Mouse (Mus musculus): ENCODE data around the gene Col6a6. TPM values are rescaled to one million over a fixed set of nuclear protein-coding genes. Genes with fewer than 3 reads are reported as not detected.
"Not testable (repeated sequence)": the region's sequence is repeated elsewhere in the genome, so short reads cannot be mapped to it uniquely, and the experiment has no call there.

Col6a6 gene
- polyA plus RNA-seq, 1 experiment from 2014 or later = 1.2 TPM

DNA sequence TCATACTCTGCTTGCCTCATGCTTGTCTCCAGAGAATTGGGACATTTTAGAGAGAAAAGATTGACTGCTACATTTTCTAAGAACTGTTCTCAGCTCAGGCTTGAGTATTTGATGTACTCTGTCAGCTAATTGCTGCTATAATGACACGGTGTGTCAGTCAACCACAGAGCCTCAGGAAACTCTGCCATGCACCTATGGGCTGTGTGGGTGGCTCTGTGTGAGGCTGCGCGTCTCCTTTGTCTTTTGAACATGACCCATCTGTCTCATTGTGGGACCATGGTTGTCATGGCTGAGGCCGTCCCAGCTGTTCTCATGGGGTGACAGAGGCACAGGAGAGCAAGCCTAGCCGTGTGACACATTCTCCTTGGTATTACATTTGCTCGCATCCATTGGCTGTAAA lies 168.1 kb downstream of the Col6a6 start:
- Histone ChIP-seq H3K36me3 (ENCODE audit: control insufficient read depth, insufficient read depth, low read length) (peaks cover 70% of the 10 kb centered on the region), H3K9ac (ENCODE audit: low read length) (no peak overlapping the region)
- WGBS = 94% methylated on average over 6 of the region's 6 CpGs

DNA sequence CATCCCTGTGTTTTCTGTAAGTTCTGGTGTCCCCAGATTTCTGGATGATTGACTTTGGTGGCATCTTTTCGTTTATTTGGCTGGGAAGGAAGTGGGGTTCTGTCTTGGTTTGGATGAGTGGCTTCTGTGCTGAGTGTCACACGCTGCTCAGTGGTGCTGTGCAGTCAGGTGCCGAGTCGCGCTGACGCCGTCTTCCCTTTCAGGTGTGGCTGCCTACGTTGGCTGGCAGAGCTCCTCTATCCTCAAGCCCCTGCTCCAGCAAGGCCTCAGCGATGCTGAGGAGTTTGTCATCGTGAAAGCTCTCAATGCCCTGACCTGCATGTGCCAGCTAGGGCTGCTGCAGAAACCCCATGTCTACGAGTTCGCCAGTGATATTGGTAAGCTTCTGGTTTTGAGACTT lies 169.7 kb downstream of the Col6a6 start:
- Histone ChIP-seq H3K4me1 (replicated peaks; ENCODE audit: control insufficient read depth, insufficient read depth, low read length) (no peaks in the 10 kb centered on the region), H3K9me3 (ENCODE audit: control insufficient read depth, low read length) (no peaks in the 10 kb centered on the region), H3K4me3 (ENCODE audit: low read depth, low read length) (no peak overlapping the region), H3K27me3 (replicated peaks; ENCODE audit: control insufficient read depth, insufficient read depth, low read length) (no peaks in the 10 kb centered on the region), H3K36me3 (ENCODE audit: control insufficient read depth, insufficient read depth, low read length) (peaks cover 73% of the 10 kb centered on the region), H3K4me2 (ENCODE audit: low read length) (no peak overlapping the region), H3K27ac (ENCODE audit: low read depth) (no peak overlapping the region), H3K9ac (ENCODE audit: low read length) (no peak overlapping the region)
- ATAC-seq (replicated peaks; ENCODE audit: low FRiP score, low TSS enrichment, low read depth) = no peak
- 97% methylated on average over 12 of the region's 12 CpGs for WGBS
- no peak for DNase-seq (ENCODE audit: low spot score)

More for the DNA sequence above, 168.1 kb downstream of the Col6a6 start:
- Histone ChIP-seq H3K27ac (ENCODE audit: low read depth) (no peak overlapping the region), H3K4me3 (ENCODE audit: low read depth, low read length) (no peak overlapping the region), H3K4me2 (ENCODE audit: low read length) (no peak overlapping the region), H3K9me3 (ENCODE audit: control insufficient read depth, low read length) (no peaks in the 10 kb centered on the region), H3K27me3 (replicated peaks; ENCODE audit: control insufficient read depth, insufficient read depth, low read length) (no peaks in the 10 kb centered on the region), H3K4me1 (replicated peaks; ENCODE audit: control insufficient read depth, insufficient read depth, low read length) (no peaks in the 10 kb centered on the region)
- DNase-seq (ENCODE audit: low spot score) = no peak
- no peak for ATAC-seq (replicated peaks; ENCODE audit: low FRiP score, low TSS enrichment, low read depth)

DNA sequence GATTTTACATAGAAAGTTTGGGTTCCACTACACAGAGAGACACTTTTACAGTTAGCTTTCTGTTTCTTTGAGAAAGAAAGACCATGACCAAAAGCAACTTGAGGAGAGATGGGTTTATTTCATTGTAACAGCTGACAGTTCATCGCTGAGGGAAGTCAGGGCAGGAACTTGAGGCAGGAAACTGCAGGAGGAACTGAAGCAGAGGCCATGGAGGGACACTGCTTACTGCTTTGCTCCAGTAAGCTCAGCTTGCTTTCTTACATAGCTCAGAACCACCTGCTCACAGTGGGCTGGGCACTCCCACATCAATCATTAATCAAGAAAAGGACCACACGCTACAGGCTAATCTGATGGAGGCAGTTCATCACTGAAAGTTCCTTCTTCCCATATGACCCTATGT lies 171.8 kb downstream of the Col6a6 start:
- no peak for ATAC-seq (replicated peaks; ENCODE audit: low FRiP score, low TSS enrichment, low read depth)

DNA sequence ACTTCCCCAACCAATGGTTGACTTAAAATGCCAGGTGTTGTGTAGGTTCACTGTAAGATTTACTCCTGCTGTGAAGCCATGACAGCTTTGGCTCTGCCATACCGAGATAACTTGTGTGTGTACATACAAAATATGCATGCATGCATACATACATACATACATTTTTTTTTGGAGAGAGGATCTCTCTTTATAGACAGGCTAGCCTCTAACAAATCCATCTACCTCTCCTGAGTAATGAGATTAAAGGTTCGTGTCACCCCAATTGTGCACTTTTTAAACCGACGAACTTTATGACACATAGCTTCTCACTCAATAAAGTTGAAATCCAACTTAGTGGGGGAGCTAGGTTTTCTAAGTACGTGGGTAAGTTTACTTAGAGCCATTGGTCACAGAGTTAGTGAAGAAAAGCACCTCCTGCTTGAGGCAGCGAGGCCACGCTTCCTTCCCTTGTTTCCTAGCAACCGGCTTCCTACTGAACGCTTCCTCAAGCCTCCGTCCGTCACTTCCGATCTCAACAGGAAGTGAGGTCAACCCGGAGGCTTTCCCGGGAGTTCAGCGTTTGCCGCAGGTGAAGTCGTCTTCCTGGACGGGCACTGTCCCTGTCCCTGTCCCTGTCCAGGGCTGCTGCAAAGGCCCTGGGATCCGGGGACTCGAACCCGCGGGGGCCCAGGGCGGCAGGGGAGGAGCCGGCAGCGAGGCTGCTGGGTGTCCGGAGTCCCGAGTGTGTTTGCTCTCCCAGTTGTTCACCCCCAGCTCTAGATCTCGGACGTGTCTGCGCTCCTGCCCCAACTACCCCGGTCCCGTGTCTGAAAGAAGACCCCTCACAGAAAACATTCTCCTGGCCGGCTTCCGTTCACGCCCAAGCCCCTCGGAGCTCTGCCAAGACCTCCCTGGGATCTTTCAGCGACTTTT lies 185.2 kb downstream of the Col6a6 start, which contains the start of gene Pik3r4:
Gene Pik3r4, plus strand, starts transcription at position 519 of the 912 bp plus-strand sequence.
- no peaks in the 10 kb centered on the region for H3K27me3 ChIP-seq (replicated peaks; ENCODE audit: control insufficient read depth, insufficient read depth, low read length)
- peak within 1 kb of the TSS; percentile 80 for H3K9ac ChIP-seq (ENCODE audit: low read length)
- peak within 1 kb of the TSS; percentile 65 for H3K27ac ChIP-seq (ENCODE audit: low read depth)
- peak within 1 kb of the TSS; percentile 73 for H3K4me3 ChIP-seq (ENCODE audit: low read depth, low read length)
- H3K4me1 ChIP-seq (replicated peaks; ENCODE audit: control insufficient read depth, insufficient read depth, low read length) = peaks cover 9% of the 10 kb centered on the region; the same call in 1 of the 2 replicates
- DNase-seq (ENCODE audit: low spot score) (peak; percentile 88), ATAC-seq (replicated peaks; ENCODE audit: low FRiP score, low TSS enrichment, low read depth) (peak; percentile 82)
- peaks cover 19% of the 10 kb centered on the region for H3K36me3 ChIP-seq (ENCODE audit: control insufficient read depth, insufficient read depth, low read length)
- 6% methylated on average over 37 of the region's 37 CpGs for WGBS
- H3K9me3 ChIP-seq (ENCODE audit: control insufficient read depth, low read length) = no peaks in the 10 kb centered on the region
- H3K4me2 ChIP-seq (ENCODE audit: low read length) = peak within 1 kb of the TSS; percentile 82

More for the DNA sequence above, 171.8 kb downstream of the Col6a6 start:
- Histone ChIP-seq H3K4me2 (ENCODE audit: low read length) (no peak overlapping the region), H3K27ac (ENCODE audit: low read depth) (no peak overlapping the region), H3K4me3 (ENCODE audit: low read depth, low read length) (no peak overlapping the region), H3K9me3 (ENCODE audit: control insufficient read depth, low read length) (no peaks in the 10 kb centered on the region), H3K9ac (ENCODE audit: low read length) (no peak overlapping the region), H3K4me1 (replicated peaks; ENCODE audit: control insufficient read depth, insufficient read depth, low read length) (no peaks in the 10 kb centered on the region), H3K27me3 (replicated peaks; ENCODE audit: control insufficient read depth, insufficient read depth, low read length) (no peaks in the 10 kb centered on the region), H3K36me3 (ENCODE audit: control insufficient read depth, insufficient read depth, low read length) (peaks cover 65% of the 10 kb centered on the region)
- DNase-seq (ENCODE audit: low spot score) = no peak
- 66% methylated on average over 2 of the region's 2 CpGs for WGBS

DNA sequence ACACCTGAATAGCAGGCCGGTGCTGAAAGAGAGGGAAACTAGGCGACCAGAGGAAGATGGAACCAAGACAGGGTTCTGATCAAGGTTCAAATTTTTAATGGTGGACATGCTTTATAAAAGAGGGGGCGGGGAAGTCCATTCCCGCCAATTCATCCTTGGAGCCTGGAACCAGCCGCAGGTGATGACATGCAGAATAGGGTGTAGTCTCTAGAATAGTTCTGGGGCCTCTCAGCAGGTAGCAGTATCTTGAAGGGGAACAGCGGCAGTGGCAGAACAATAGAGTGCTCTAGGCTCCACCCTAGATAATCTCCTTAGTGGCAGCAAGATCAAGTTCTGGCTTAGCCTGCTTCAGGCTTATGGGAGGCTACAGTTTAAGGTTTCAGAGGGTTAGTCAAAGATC lies 186.6 kb downstream of the Col6a6 start:
- not testable (repeated sequence) for H3K4me3 ChIP-seq (ENCODE audit: low read depth, low read length); H3K9ac ChIP-seq (ENCODE audit: low read length); DNase-seq (ENCODE audit: low spot score); H3K4me2 ChIP-seq (ENCODE audit: low read length); H3K27ac ChIP-seq (ENCODE audit: low read depth); H3K27me3 ChIP-seq (replicated peaks; ENCODE audit: control insufficient read depth, insufficient read depth, low read length); H3K9me3 ChIP-seq (ENCODE audit: control insufficient read depth, low read length); ATAC-seq (replicated peaks; ENCODE audit: low FRiP score, low TSS enrichment, low read depth); H3K4me1 ChIP-seq (replicated peaks; ENCODE audit: control insufficient read depth, insufficient read depth, low read length)
- H3K36me3 ChIP-seq (ENCODE audit: control insufficient read depth, insufficient read depth, low read length) = peaks cover 19% of the 10 kb centered on the region
- WGBS = 74% methylated on average over 6 of the region's 6 CpGs

Other genes starting within 250 kb of the Col6a6 start
- 21.8 and 22.7 TPM in 2 replicates for gene Pik3r4, start 185.2 kb downstream of the Col6a6 start, polyA plus RNA-seq (2014; fragmentation: Nextera tagmentation; extraction: Ambion mirVana)
- 0.13 and 0.31 TPM in 2 replicates for gene Col6a5, start 132.5 kb upstream of the Col6a6 start, polyA plus RNA-seq (2014; fragmentation: Nextera tagmentation; extraction: Ambion mirVana)